Mouse (Mus musculus) kidney, postnatal 25 days (tissue): ENCODE data around the gene Pdgfa.

Experiments
- DNase-seq, 2 experiments: peaks; one replicate each; pipeline ENCODE4 v3.0.0; 2021; ENCODE audit warnings: mixed read lengths in 2 of 2

The Pdgfa gene

DNA sequence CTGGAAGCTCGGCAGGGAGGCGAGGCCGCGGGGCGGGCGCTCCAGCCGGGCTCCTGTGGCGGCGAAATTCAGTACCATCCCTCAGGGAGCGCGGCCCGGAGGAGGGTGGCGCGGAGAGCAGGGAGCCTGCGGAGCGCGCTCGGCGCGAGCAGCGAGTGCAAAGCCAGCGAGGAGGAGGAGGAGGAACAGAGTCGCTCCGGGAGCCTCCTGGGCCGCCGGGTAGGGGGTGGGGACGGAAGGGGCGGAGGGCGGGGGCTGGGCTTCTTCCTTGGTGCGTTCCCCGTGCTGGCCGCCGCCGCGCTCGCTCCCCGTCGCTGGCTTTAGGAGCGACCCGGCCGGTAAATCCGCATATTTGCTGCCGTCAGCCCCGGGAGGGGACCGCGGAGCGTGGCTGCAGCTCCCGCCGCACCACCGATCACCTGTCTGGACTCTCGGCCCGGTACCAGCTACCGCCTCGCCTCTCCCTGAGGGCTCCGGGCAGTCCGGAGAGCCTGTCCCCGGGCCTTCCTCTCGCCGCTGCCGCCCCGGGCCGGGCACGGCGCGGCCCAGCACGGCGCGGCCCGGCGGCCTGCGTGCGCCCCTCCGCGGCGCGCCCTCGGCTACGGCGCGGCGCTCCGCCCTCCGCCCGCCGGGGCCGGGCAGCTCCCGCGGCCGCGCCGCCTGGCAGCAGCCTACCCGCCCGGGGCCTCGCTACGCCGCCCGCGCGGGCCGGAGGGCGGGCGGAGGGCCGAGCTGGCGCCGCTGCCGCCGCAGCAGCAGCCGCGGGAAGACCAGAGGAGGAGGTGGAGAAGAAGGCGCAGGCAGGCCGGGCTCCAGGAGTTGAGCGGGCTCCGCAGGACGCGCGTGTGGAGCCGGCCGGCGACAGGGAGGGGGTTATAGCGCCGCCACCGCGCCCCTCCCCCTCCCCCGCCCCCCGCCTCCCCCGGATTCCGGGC lies 2.1 kb downstream of the Pdgfa start:
- DNase-seq = peak; percentile 86 to 94

DNA sequence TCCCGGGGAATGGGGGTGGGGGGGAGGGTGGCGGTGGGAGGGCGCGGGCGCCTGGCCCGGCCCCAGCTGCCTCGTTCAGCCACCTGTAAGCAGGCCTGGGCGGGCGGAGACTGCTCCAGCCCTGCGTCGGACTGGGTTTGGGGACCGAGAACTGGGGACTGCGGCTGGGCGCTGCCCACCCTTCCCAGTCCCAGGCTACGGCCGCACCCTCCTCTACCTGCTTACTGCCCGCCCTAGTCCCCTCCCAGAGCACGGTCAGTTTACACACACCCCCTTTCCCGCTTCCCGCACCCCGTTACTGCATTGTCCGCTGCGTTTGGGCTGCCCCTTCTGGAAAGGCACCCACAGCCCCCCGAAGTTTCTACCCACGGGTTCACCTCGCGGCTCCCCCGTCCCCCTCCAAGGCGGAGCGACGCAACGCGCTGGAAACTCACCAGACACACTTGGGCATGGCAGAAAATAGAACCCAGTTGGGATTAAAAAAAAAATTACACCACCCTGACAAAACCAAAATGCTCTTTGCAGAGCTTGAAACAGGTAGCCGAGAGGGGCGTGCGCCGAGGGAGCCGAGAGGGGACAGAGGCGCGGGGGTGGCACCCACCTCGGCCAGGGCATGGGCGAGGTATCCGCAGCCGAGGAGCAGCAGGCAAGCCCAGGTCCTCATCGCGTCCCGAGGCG lies 2.9 kb downstream of the Pdgfa start:
- peak; percentile 48 to 79 for DNase-seq

DNA sequence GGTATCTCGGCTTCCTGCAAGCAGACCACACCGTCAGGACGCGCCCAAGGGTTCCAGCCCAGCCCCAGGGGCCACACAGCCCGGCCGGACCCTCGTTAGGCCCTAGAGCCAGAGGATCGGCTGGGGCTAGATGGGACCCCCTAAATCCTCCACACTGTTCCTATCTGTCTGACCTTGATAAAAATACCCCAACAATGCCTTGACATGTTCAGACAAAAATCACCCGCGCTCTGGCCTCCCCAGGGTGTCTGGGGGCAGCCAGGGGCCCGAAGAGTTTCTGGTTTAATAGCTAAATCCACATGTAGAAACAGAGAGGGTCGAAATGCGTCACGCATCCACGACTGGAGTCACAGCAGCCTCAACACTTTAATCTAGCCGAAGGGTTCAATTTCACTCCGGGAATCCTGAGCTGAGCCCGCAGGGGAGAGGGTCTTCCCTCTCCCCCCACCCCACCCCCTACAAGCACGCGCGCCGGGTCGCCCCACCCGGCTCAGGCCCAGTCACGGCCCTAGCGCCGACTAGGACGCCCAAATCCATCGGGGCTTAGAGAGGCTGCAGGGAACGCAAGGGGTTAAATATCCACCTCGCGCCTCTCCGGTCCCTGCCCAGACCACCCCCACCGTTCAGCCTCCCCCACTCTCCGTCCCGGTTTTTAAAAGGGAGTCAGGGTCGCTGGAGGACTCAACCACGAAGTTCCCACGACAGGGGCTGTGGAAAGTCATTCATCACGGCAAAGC lies 3.6 kb downstream of the Pdgfa start:
- no peak for DNase-seq

- DNase-seq = peak; percentile 58 to 81
Observed at GRCm38 (mm10) chr5:138992611-138993370, 4.4 kb downstream of the Pdgfa start.

- DNase-seq = no peak
Observed at GRCm38 (mm10) chr5:138991734-138992133, 5.4 kb downstream of the Pdgfa start.

DNA sequence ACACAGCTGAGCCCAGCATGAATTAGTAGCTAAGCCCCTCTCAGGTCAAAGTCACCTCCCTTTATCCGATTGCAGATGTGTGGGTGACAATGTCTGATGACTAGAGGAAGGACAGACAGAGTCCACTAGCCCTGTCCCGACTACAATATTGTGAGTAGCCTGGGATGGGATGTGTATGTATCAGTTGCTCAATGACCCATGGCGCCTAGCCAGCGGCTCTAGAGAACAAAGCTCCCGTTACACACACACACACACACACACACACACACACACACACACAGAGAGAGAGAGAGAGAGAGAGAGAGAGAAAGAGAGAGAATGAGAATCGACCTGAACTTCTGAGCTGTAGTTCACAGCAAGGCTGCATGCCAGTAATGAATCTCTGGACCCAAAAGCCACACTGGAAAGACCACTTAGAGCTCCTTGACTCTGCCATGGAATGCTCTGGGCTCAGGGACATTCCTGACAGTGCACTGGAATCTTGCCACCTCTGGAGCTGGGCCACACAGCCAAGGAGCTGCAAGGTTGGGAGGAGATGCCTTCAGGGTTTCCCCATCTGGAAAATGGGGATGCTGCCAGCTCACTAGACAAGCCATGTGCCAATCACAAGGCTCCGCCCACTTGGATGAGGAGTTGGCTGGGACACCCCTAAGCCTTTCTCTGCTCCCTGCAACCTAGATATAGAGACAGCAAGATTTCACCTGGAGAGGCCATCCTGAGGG lies 6.3 kb downstream of the Pdgfa start:
- peak; percentile 60 to 75 for DNase-seq

DNA sequence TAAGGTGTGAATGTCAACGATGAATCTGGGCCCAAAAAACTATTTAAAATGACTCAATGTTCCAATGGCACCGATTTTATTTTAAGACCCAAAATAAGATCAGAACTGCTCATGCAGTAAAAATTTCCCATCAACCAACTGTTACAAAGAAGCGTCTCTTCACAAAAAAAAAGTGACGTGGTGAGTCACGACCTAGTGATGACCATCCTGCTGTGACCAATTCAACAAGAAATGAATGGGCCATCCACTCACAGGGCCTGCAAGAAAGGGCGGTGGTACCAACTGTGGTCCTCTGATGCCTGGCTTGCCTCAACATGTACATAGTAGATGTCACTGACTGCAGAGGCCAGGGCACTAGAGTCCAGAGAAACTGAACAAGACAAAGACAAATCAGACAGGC lies 7.6 kb downstream of the Pdgfa start:
- peak in 1 of 2 experiments; percentile 16 for DNase-seq

DNA sequence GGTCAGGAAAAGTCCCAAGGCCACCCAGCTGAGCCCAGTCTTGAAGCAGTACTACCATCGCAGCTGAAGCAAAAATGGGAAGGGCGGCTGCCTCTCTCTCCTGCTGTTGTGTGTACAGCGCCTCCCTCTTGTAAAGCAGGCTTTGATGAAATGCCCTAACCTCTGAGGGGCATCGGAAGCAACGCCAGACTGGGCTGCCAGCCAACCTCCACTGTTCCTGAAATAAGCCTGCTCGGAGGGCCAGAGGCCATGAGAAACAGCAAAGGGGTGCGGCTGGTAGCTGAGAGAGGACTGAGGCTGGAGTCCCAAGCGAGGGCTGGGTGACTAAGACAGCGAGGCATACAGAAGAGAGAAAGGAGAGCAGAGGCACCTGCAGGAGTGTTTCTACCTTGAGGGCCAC lies 8.4 kb downstream of the Pdgfa start:
- peak; percentile 81 to 89 for DNase-seq

DNA sequence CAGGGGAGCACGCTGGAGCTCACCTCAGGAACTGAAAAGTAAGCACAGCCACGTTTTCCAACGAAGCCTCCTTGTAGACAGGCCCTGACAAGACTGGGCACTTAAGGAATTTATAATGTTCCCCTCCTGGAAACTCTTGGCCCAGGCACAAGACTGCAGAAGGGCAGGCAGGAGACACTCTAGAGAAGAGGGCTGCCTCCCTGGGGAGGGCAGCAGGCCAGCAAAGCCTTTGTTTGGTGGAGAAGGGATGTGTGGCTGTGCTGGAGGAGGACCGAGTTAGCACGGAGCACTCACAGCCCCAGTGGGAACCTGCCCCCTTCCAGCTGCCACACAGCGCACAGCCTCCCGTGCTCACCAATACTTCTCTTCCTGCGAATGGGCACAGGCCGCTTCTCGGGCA lies 9.2 kb downstream of the Pdgfa start:
- DNase-seq = peak in 1 of 2 experiments; percentile 22

DNA sequence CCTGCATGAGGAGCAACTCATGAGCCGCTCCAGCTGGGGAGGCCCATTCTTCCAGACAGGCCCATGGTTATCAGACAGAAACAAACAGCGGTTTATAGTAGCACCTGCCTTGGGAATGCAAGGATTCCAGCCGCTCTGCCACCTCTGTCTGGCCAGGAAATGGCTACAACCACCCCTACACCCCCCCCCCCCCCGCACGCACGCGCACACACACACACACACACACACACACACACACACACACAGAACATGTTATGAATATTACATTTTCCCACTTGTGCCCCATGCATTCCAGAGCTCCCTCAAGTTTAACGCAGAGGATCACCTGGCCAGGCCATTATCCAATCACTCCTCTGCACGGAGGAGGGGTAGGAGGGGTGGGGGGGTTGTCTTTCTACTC lies 15.2 kb downstream of the Pdgfa start:
- DNase-seq = no peak

DNA sequence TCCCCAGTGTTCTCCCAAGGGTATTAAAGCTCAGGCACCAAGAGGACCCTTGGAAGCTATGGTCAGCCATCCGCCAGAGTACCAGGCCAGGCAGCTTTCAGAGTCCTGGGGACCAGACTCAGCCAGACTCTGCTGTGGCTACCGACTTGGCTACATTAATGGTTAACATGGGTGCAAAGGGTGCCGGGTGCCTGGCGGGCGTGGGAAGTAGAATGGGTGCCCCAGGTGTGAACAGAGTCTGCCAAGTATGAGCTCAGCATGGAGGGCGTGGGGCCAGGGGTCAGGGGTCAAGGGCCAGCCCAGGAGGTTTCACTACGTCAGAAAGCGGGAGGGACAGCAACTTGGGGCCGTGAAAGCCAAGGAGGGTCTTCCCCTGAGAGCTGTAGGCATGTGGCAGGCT lies 16.6 kb downstream of the Pdgfa start:
- peak; percentile 87 to 95 for DNase-seq

GRCm38 (mm10) chr5:138979840-138980239 lies 17.3 kb downstream of the Pdgfa start:
- DNase-seq = peak; percentile 38 to 79

DNA sequence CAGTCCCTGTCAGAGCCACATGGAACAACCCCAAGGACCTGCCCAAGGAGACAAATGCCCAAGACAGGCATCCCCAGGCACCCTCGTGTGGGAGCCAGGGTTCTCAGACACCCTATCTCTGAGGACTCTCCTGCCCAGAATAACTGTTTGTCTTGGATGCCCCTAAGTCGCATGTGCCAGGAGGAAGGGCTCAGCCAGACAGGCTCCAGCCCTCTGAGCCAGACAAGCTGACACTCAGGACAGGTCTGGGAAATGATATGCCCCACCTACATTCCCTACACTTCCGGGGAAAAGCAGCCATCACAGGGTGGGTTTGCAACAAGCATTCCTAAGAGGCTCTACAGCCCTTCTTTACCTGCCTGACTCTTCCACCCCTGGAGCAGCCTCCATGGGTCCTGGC lies 19.4 kb downstream of the Pdgfa start:
- DNase-seq = no peak

GRCm38 (mm10) chr5:138974911-138975485 lies 22.2 kb downstream of the Pdgfa start:
- no peak for DNase-seq

DNA sequence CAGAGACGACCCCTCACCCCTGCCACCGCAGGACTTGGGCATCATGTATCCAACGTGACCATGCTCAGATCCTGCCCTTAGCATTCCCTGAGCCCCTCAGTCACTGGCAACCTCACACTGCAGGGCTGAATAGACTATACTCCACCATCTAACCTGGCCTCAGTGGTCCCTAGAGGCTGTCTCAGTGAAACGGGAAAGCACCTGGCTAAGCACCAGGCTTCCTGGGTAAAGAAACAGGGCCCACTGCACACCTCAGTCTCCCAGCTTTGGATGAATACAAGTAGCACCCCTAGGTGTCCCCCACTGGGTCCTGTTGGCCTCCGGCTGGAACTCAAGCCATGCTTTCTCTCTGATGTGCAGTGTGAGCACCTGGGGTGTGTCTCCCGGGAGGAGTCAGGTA lies 23.7 kb downstream of the Pdgfa start:
- no peak for DNase-seq

DNA sequence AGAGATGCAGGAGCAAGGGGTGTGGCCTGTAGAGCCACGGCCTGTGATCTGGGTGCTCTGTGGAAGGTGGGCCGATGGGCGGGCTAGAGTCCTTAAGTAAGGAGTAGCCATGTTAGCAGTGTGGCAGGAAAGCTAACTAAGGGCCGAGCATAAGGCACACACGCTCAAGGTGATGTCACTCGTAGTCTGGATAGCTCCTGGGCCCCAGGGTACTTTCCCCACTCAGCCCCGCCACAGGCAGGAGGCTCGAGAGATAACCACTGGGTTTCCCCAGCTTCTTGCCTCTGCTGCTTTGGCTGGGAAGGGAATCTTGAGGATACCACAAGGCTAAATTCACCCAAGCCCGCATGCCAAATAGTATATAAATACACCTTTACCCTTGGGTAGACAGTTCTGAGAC lies 25.8 kb downstream of the Pdgfa start:
- no peak for DNase-seq

GRCm38 (mm10) chr5:138970056-138970490 lies 27.1 kb downstream of the Pdgfa start:
- peak; percentile 60 to 76 for DNase-seq

DNA sequence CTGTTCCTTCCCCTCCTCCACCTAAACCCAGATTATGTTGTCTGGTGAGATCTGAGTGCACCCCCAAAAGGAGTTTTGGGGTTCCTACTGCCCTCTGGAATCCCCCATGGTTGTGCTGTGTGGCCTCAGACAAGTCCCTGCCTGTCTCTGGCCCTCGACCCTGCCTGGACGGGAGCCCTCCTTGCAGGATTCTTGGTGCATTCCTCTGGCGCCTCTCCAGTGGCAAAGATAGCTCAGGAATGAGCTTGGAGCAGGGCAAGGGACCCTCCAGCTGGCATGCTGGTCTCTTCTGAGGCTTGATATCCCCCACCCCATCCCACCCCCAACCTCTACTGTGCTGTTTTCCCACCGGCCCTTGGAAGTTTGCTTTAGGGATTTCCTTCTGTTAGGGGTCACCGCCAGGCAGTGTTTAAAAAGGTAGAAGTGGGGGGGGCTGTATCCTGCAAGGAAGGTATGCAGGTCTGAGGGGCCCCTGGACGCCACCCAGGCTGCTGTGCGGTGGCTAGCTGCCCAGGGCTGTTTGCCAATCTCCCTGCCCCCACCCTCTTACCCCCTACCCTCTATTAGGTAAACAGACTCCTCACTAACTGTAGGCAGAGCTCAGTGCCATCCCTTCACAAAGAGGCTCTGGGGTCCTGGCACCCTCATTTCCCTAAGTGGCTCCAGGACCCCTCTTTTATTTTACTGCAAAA lies 31.0 kb downstream of the Pdgfa start:
- peak in 1 of 2 experiments; percentile 49 for DNase-seq

DNA sequence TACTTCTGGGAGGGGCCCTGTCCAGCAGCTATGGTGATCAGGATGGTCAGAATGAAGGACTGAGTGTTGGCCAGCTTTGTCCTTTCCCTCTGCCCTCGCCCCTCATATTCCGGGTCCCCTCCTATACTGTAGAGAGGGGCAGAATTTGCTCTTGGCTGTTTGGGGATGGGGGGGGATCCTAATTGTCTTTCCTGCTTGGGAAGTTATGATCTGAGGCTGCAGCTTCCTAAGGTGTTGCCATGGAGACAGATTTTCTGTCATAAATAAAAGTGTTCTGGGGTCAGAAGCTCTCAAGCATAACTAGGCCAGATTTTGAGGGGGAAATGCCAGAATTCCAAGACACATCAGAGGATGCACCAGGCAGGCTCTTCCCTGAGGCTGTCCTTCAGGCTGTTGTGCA lies 31.6 kb downstream of the Pdgfa start:
- DNase-seq = no peak

DNA sequence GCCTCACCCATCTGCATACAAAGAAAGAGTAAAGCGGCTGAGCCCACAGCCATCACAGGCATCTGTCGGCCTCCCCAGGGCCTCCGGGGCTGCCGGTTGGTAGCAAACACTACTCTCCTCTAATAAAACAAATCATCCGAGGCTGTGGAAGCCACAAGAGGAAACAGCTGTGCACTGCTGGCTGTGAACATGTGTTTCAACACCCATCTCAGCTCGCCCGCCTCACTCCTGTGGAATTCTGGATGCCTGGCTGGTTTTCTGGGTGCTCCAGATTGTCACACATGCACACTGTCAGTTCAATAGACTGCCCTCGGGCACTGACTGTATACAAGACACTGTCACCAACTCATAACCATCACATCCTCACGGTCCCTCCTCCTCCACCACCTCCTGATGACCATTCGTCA lies 40.7 kb downstream of the Pdgfa start:
- DNase-seq = peak in 1 of 2 experiments; percentile 32

DNA sequence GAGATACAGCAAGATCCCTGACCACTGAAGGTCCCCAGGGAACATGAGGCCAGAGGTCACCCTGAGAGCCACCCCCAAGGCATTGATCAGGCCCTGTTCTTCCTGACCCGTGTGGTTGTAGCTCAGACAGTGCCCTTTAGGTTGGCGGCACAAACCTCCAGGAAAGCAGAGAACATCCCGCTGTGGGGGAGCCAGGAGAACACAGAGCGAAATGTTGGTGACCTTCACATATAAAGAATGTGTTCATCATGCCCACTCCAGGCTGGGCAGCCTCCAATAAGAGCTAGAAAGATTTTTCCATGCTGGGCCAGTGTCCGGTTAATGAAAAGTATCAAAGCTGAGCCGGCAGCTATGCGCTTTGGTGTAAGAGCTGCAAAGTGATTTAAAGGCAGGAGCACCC lies 43.2 kb downstream of the Pdgfa start:
- no peak for DNase-seq
